ENCODE assay signal across 14 mouse cellular contexts in genomic region chr4:149758423-149758822, GRCm38 (mm10). TPM values are rescaled to one million over a fixed set of nuclear protein-coding genes. Genes with fewer than 3 reads are reported as not detected.
DNase-seq lines count a peak whose midpoint lies in the region; ATAC-seq and TF ChIP-seq lines count a peak whose summit lies in the region.
"Had no signal": no experiment of that assay in that cellular context is flagged by ENCODE, and none has a peak within 500 bp of the region (broad histone marks: within the 10 kb centered on the region; RNA-seq: fewer than 3 reads in every experiment).

No protein-coding gene starts in this region.

- peaks cover 17% of the 10 kb centered on the region for H3K4me1 ChIP-seq in kidney, adult 2 months (ENCODE audit: control insufficient read depth, insufficient read depth, low read length)
- H3K4me1 ChIP-seq in kidney, embryonic 14.5 days (ENCODE audit: control insufficient read depth, insufficient read depth, low read length): no peaks in the 10 kb centered on the region
- H3K4me1 ChIP-seq: embryonic facial prominence, embryonic 10.5 days; liver, embryonic 12.5 days; midbrain, embryonic 15.5 days had no signal

- no peak for TF ChIP-seq POLR2A in kidney, adult 2 months (IDR thresholded peaks at IDR 0.05; ENCODE audit: low read depth, low read length)

- no peak overlapping the region for H3K9ac ChIP-seq in kidney, embryonic 14.5 days (ENCODE audit: low read depth, low read length)
- H3K9ac ChIP-seq: liver, embryonic 12.5 days; midbrain, embryonic 15.5 days had no signal

- H3K36me3 ChIP-seq in kidney, adult 2 months (ENCODE audit: control insufficient read depth, insufficient read depth, low read length): no peaks in the 10 kb centered on the region
- H3K36me3 ChIP-seq in kidney, embryonic 14.5 days (ENCODE audit: control insufficient read depth, insufficient read depth, low read length): peaks cover 8% of the 10 kb centered on the region; the same call in 1 of the 2 replicates

- 21% methylated on average over 6 of the region's 6 CpGs for WGBS in kidney, adult 2 months
- 86% methylated on average over 6 of the region's 6 CpGs for WGBS in kidney, embryonic 14.5 days

- DNase-seq in kidney, adult 2 months: peak; percentile 69
- peak; percentile 47 for DNase-seq in right cerebral cortex, adult 18-20 months
- DNase-seq in right cerebral cortex, postnatal 14 days: no peak
- DNase-seq in kidney, postnatal 14 days: peak; percentile 75
- DNase-seq in thymus, postnatal 25 days: no peak
- no peak for DNase-seq in Muller cell, postnatal 12 days (ENCODE audit: inconsistent ontology term)
- DNase-seq: cerebellum, postnatal 14 days had no signal

- no peaks in the 10 kb centered on the region for H3K27me3 ChIP-seq in kidney, adult 2 months (replicated peaks; ENCODE audit: control insufficient read depth, insufficient read depth, low read length)
- no peaks in the 10 kb centered on the region for H3K27me3 ChIP-seq in kidney, embryonic 14.5 days (ENCODE audit: control insufficient read depth, insufficient read depth, low read length)
- H3K27me3 ChIP-seq: CH12.LX; liver, embryonic 12.5 days had no signal

- H3K27ac ChIP-seq in kidney, adult 2 months (ENCODE audit: insufficient read depth, low read depth, low read length): peak overlapping the region; percentile 62
- H3K27ac ChIP-seq in kidney, embryonic 14.5 days (ENCODE audit: low read depth, low read length): no peak overlapping the region
- H3K27ac ChIP-seq: embryonic facial prominence, embryonic 10.5 days; liver, embryonic 12.5 days; macrophage; midbrain, embryonic 15.5 days had no signal

- no peak overlapping the region for H3K4me3 ChIP-seq in kidney, adult 2 months (ENCODE audit: insufficient read depth, low read depth, low read length)
- H3K4me3 ChIP-seq in kidney, embryonic 14.5 days (ENCODE audit: low read length): no peak overlapping the region
- H3K4me3 ChIP-seq: embryonic facial prominence, embryonic 10.5 days; liver, embryonic 12.5 days; midbrain, embryonic 15.5 days had no signal

- H3K9me3 ChIP-seq in kidney, embryonic 14.5 days (ENCODE audit: control insufficient read depth, low read length): no peaks in the 10 kb centered on the region
- H3K9me3 ChIP-seq: embryonic facial prominence, embryonic 10.5 days; liver, embryonic 12.5 days; midbrain, embryonic 15.5 days had no signal

- TF ChIP-seq CTCF in kidney, adult 2 months (conservative IDR thresholded peaks at IDR 0.05; ENCODE audit: insufficient read depth, insufficient read length, low read depth, low read length): no peak

- ATAC-seq in kidney, embryonic 14.5 days (ENCODE audit: low FRiP score, low TSS enrichment): no peak
- ATAC-seq: hindbrain, embryonic 16.5 days; liver, embryonic 12.5 days; midbrain, embryonic 15.5 days had no signal

- no peak overlapping the region for H3K4me2 ChIP-seq in kidney, embryonic 14.5 days (replicated peaks; ENCODE audit: low read depth, low read length)
- H3K4me2 ChIP-seq: liver, embryonic 12.5 days; midbrain, embryonic 15.5 days had no signal

RNA-seq across cellular contexts. Expression of gene Slc25a33, which starts 15.7 kb away (rescaled TPM):
- 16.8 and 18.3 TPM in 2 replicates for polyA plus RNA-seq in kidney, adult 2 months (2012; rRNA removed)
- 15.5 and 19.3 TPM in 2 replicates for polyA plus RNA-seq in kidney, embryonic 14.5 days (2014; fragmentation: Nextera tagmentation; extraction: Ambion mirVana)

RNA-seq across cellular contexts. Expression of gene Tmem201, which starts 20.6 kb away (rescaled TPM):
- 34.2 and 37.5 TPM in 2 replicates for polyA plus RNA-seq in kidney, adult 2 months (2012; rRNA removed)
- polyA plus RNA-seq in kidney, embryonic 14.5 days (2014; fragmentation: Nextera tagmentation; extraction: Ambion mirVana): 28.3 and 29.1 TPM in 2 replicates

RNA-seq across cellular contexts. Expression of gene Pik3cd, which starts 56.1 kb away (rescaled TPM):
- 3.1 and 7.2 TPM in 2 replicates for polyA plus RNA-seq in kidney, adult 2 months (2012; rRNA removed)
- 1.8 and 5.5 TPM in 2 replicates for polyA plus RNA-seq in kidney, embryonic 14.5 days (2014; fragmentation: Nextera tagmentation; extraction: Ambion mirVana)

Comparison
In these comparisons a context has a peak if more than half of its experiments do, and no peak if none do; other contexts are left out.
1. DNase-seq: peak in kidney, adult 2 months (single experiment), right cerebral cortex, adult 18-20 months (single experiment) and kidney, postnatal 14 days (single experiment); none in right cerebral cortex, postnatal 14 days (single experiment), thymus, postnatal 25 days (single experiment) and Muller cell, postnatal 12 days (single experiment).